Mouse (Mus musculus): ENCODE results near the gene Igdcc3.

- no peak for TF ChIP-seq CTCF (IDR thresholded peaks at IDR 0.05; ENCODE audit: low read depth)
- TF ChIP-seq EP300 (IDR thresholded peaks at IDR 0.05; ENCODE audit: low read depth) = no peak
These were observed 15.6 kb downstream of the Igdcc3 start for GRCm38 (mm10) chr9:65156604-65157003.

All from heart, postnatal 0 days (tissue).